Mouse (Mus musculus): ENCODE measurements around the gene Sgf29.

GRCm38 (mm10) chr7:126702861-126703756 is 54.0 kb downstream of the Sgf29 start:
- TF ChIP-seq CTCF (IDR thresholded peaks at IDR 0.05; ENCODE audit: borderline replicate concordance, insufficient read depth, low read depth, low read length) = no peak
- no peak for TF ChIP-seq POLR2A (IDR thresholded peaks at IDR 0.05; ENCODE audit: borderline replicate concordance, insufficient read depth, low read length)
